Mouse (Mus musculus) lung, adult 2 months (tissue): Measurements from ENCODE around the gene Ccdc187. TPM values are rescaled to one million over a fixed set of nuclear protein-coding genes. Genes with fewer than 3 reads are reported as not detected.

Experiments
- DNase-seq: peaks from one replicate; pipeline ENCODE4 v3.0.0; 2022
- H3K4me1 ChIP-seq: fragments of 200-500 bp; 2 replicates; pipeline ENCODE4 v1.6.1; 2011; ENCODE audit warnings: low read length; ENCODE audit not compliant: control insufficient read depth, insufficient read depth
- H3K4me3 ChIP-seq: fragments of 200-500 bp; replicated peaks from 2 replicates; pipeline ENCODE3; 2011; ENCODE audit warnings: low read depth, mild to moderate bottlenecking, control low read depth, low read length; ENCODE audit errors: extremely low read depth
- CTCF ChIP-seq: fragments of 200-500 bp; IDR thresholded peaks from 2 replicates; pipeline ENCODE4 v1.5.1; 2011; ENCODE audit warnings: mild to moderate bottlenecking, low read length, control low read depth; ENCODE audit not compliant: insufficient read depth
- POLR2A ChIP-seq: fragments of 200-500 bp; IDR thresholded peaks from 2 replicates; pipeline ENCODE4 v1.6.1; 2011; ENCODE audit warnings: low read depth, mild to moderate bottlenecking, control low read depth, low read length, borderline replicate concordance; ENCODE audit errors: extremely low read depth
- WGBS: fragments of 180-500 bp; shearing (Covaris S2); methylation state at CpG from one replicate; pipeline ENCODE4 v1.1.7; 2018; 5-methylcytosine and 5-hydroxymethylcytosine counted together
- polyA plus RNA-seq: library from polyadenylated mRNA; depleted of rRNA; stranded (reverse); fragments of >200 nt; gene quantifications from 2 replicates; pipeline ENCODE4 v1.2.3, GENCODE M21; 2012; rRNA removed

The Ccdc187 gene
- polyA plus RNA-seq, 1 experiment, result 7.9 TPM

DNA sequence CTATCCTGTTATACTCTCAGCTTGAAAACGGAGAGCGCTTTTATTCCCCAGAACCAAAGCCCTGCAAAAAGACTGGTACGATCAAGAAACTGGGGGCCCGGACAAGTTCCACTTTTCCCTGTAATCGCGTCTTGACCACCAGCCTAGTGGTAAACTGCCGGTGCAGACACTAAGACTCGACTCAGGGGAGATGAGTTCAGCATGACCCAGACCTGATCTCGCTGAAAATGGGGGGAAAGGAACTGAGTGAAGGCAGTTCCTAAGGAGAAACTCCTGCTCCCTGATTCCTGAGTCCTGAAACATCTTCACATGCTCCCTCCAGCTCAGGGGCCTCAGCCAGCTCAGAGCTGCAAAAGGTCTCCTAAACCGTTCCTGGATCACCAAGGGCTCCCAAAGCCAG lies 88.6 kb downstream of the Ccdc187 start:
- Histone ChIP-seq H3K4me3 (no peak overlapping the region), H3K4me1 (no peaks in the 10 kb centered on the region)
- TF ChIP-seq CTCF (no peak), POLR2A (no peak)
- WGBS, result 18% methylated on average over 10 of the region's 10 CpGs
- DNase-seq, result no peak

GRCm38 (mm10) chr2:26205126-26205525 lies 89.2 kb downstream of the Ccdc187 start:
- no peak overlapping the region for H3K4me3 ChIP-seq
- no peak for TF ChIP-seq POLR2A
- TF ChIP-seq CTCF, result no peak
- no peaks in the 10 kb centered on the region for H3K4me1 ChIP-seq
- 3% methylated on average over 16 of the region's 16 CpGs for WGBS
- DNase-seq, result no peak

- TF ChIP-seq CTCF (no peak), POLR2A (no peak)
- 5% methylated on average over 36 of the region's 36 CpGs for WGBS
- H3K4me3 ChIP-seq, result no peak overlapping the region
- no peaks in the 10 kb centered on the region for H3K4me1 ChIP-seq
- DNase-seq, result no peak
Measured at GRCm38 (mm10) chr2:26202849-26203475, 91.4 kb downstream of the Ccdc187 start.

GRCm38 (mm10) chr2:26201926-26202848 lies 92.2 kb downstream of the Ccdc187 start:
- no peak overlapping the region for H3K4me3 ChIP-seq
- no peaks in the 10 kb centered on the region for H3K4me1 ChIP-seq
- WGBS, result 2% methylated on average over 76 of the region's 77 CpGs
- TF ChIP-seq CTCF (no peak), POLR2A (no peak)
- DNase-seq, result no peak

GRCm38 (mm10) chr2:26198488-26198887 lies 95.9 kb downstream of the Ccdc187 start:
- DNase-seq, result no peak
- Histone ChIP-seq H3K4me3 (no peak overlapping the region), H3K4me1 (no peaks in the 10 kb centered on the region)
- TF ChIP-seq POLR2A, result no peak
- TF ChIP-seq CTCF, result no peak
- WGBS, result 2% methylated on average over 10 of the region's 10 CpGs

- 48% methylated on average over 7 of the region's 7 CpGs for WGBS
- TF ChIP-seq POLR2A (no peak), CTCF (no peak)
- H3K4me3 ChIP-seq, result no peak overlapping the region
- DNase-seq, result no peak
- H3K4me1 ChIP-seq, result no peaks in the 10 kb centered on the region
Measured at GRCm38 (mm10) chr2:26194552-26195339, 99.6 kb downstream of the Ccdc187 start.

Other genes starting within 250 kb of the Ccdc187 start
- gene Nacc2, start 171.3 kb downstream of the Ccdc187 start, polyA plus RNA-seq, result 26.3 and 36.5 TPM in 2 replicates
- not detected in 2 replicates for gene Lhx3, start 86.3 kb downstream of the Ccdc187 start, polyA plus RNA-seq
- gene Qsox2, start 57.0 kb downstream of the Ccdc187 start, polyA plus RNA-seq, result 20.4 and 24.5 TPM in 2 replicates
- gene Gpsm1, start 21.0 kb upstream of the Ccdc187 start, polyA plus RNA-seq, result 49.9 and 56.2 TPM in 2 replicates
- 16.3 and 16.4 TPM in 2 replicates for gene Dnlz, start 57.6 kb upstream of the Ccdc187 start, polyA plus RNA-seq
- 27.1 and 30.6 TPM in 2 replicates for gene Card9, start 66.4 kb upstream of the Ccdc187 start, polyA plus RNA-seq
- gene Snapc4, start 86.1 kb upstream of the Ccdc187 start, polyA plus RNA-seq, result 27.9 and 31.0 TPM in 2 replicates
- 89.2 and 94.4 TPM in 2 replicates for gene Entr1, start 94.8 kb upstream of the Ccdc187 start, polyA plus RNA-seq
- 20.0 and 28.1 TPM in 2 replicates for gene Pmpca, start 94.8 kb upstream of the Ccdc187 start, polyA plus RNA-seq
- gene Inpp5e, start 114.6 kb upstream of the Ccdc187 start, polyA plus RNA-seq, result 26.4 and 27.2 TPM in 2 replicates
- gene Sec16a, start 150.7 kb upstream of the Ccdc187 start, polyA plus RNA-seq, result 69.0 and 72.8 TPM in 2 replicates
- 108 and 124 TPM in 2 replicates for gene Notch1, start 222.1 kb upstream of the Ccdc187 start, polyA plus RNA-seq